8 mouse cellular contexts compared by ENCODE assay signal in genomic region chr2:165883006-165883405, GRCm38 (mm10). TPM values are rescaled to one million over a fixed set of nuclear protein-coding genes. Genes with fewer than 3 reads are reported as not detected.
DNase-seq lines count a peak whose midpoint lies in the region; ATAC-seq lines count a peak whose summit lies in the region.

No protein-coding gene starts in this region.

- H3K4me1 ChIP-seq in heart, embryonic 11.5 days (ENCODE audit: control insufficient read depth, insufficient read depth, low read length) = peaks cover 96% of the 10 kb centered on the region
- H3K4me1 ChIP-seq in megakaryocyte, embryonic 14.5 days = peaks cover 95% of the 10 kb centered on the region

- no peaks in the 10 kb centered on the region for H3K27me3 ChIP-seq in heart, embryonic 11.5 days (ENCODE audit: control insufficient read depth, insufficient read depth, low read length)
- no peaks in the 10 kb centered on the region for H3K27me3 ChIP-seq in megakaryocyte, embryonic 14.5 days (replicated peaks)

- peak overlapping the region; percentile 77 for H3K4me2 ChIP-seq in heart, embryonic 11.5 days

- peak; percentile 69 for DNase-seq in adrenal gland, adult 2 months
- no peak for DNase-seq in adrenal gland, postnatal 4 days (ENCODE audit: low spot score in 2 of 2)
- DNase-seq in adipocyte (ENCODE audit: low spot score) = peak; percentile 57
- DNase-seq in kidney, postnatal 10 days = peak; percentile 64
- DNase-seq in Muller cell, postnatal 12 days (ENCODE audit: inconsistent ontology term) = no peak

- H3K9ac ChIP-seq in heart, embryonic 11.5 days (ENCODE audit: low read depth, low read length) = peak overlapping the region; percentile 88

- no peaks in the 10 kb centered on the region for H3K9me3 ChIP-seq in heart, embryonic 11.5 days (replicated peaks; ENCODE audit: control insufficient read depth, low read length)
- H3K9me3 ChIP-seq in megakaryocyte, embryonic 14.5 days = no peaks in the 10 kb centered on the region

- peak overlapping the region; percentile 89 for H3K27ac ChIP-seq in heart, embryonic 11.5 days (ENCODE audit: low read depth, low read length)

- ATAC-seq in heart, embryonic 11.5 days (replicated peaks; ENCODE audit: insufficient number of reproducible peaks, low FRiP score, low TSS enrichment) = no peak
- ATAC-seq in erythroid progenitor cell, adult 5-6 weeks (replicated peaks; ENCODE audit: low FRiP score, poor library complexity, severe bottlenecking) = no peak

- WGBS in heart, embryonic 11.5 days (ENCODE audit: insufficient replicate concordance) = 13% methylated on average over 6 of the region's 6 CpGs

- H3K36me3 ChIP-seq in heart, embryonic 11.5 days (ENCODE audit: control insufficient read depth, insufficient read depth, low read length) = no peaks in the 10 kb centered on the region
- peaks cover 50% of the 10 kb centered on the region for H3K36me3 ChIP-seq in megakaryocyte, embryonic 14.5 days (replicated peaks; ENCODE audit: low read length)

- peak overlapping the region; percentile 36 for H3K4me3 ChIP-seq in heart, embryonic 11.5 days (ENCODE audit: low read depth, low read length)
- peak overlapping the region; percentile 93 for H3K4me3 ChIP-seq in megakaryocyte, embryonic 14.5 days (replicated peaks)

RNA-seq across cellular contexts. Expression of gene Zmynd8, which starts 15.8 kb away (rescaled TPM):
- total RNA-seq in adrenal gland, adult 2 months (2021) = 10 to 100 TPM; 53.9 to 56.5 TPM
- 21.3 and 22.2 TPM in 2 replicates for polyA plus RNA-seq in adrenal gland, adult 2 months (2012; rRNA removed)
- total RNA-seq in adrenal gland, postnatal 4 days (2021) = 10 to 100 TPM; 61.4 to 61.9 TPM
- 39.6 and 47.6 TPM in 2 replicates for polyA plus RNA-seq in heart, embryonic 11.5 days (2014; fragmentation: Nextera tagmentation; extraction: Ambion mirVana)
- polyA plus RNA-seq in megakaryocyte, embryonic 14.5 days (2012; ENCODE audit: insufficient read depth, low replicate concordance) = 41.0 and 57.7 TPM in 2 replicates
- total RNA-seq in erythroid progenitor cell, adult 5-6 weeks (2015; ENCODE audit: low replicate concordance) = 55.3 and 129 TPM in 2 replicates
- 59.5 and 85.9 TPM in 2 replicates for total RNA-seq in erythroid progenitor cell, adult 5-6 weeks (2017; ENCODE audit: low replicate concordance)

Comparison
In these comparisons a context has a peak if more than half of its experiments do, and no peak if none do; other contexts are left out.
1. DNase-seq: peak in adrenal gland, adult 2 months (single experiment), adipocyte (single experiment) and kidney, postnatal 10 days (single experiment); none in adrenal gland, postnatal 4 days (0 of 2) and Muller cell, postnatal 12 days (single experiment).